Mouse (Mus musculus) brain, embryonic 14.5 days (tissue): ENCODE results near the gene Cysrt1.

ENCODE experiments used
- CTCF ChIP-seq: fragments of 200-500 bp; IDR thresholded peaks from 2 replicates; pipeline ENCODE4 v1.5.1; 2012; ENCODE audit warnings: inconsistent platforms, mild to moderate bottlenecking, moderate library complexity, borderline replicate concordance; ENCODE audit not compliant: insufficient read depth, insufficient read length; ENCODE audit errors: extremely low read depth
- POLR2A ChIP-seq: fragments of 200-500 bp; IDR thresholded peaks from 2 replicates; pipeline ENCODE4 v1.6.1; 2012; ENCODE audit warnings: mild to moderate bottlenecking, inconsistent platforms, borderline replicate concordance; ENCODE audit not compliant: poor library complexity, insufficient read depth, insufficient read length, severe bottlenecking; ENCODE audit errors: extremely low read depth

DNA sequence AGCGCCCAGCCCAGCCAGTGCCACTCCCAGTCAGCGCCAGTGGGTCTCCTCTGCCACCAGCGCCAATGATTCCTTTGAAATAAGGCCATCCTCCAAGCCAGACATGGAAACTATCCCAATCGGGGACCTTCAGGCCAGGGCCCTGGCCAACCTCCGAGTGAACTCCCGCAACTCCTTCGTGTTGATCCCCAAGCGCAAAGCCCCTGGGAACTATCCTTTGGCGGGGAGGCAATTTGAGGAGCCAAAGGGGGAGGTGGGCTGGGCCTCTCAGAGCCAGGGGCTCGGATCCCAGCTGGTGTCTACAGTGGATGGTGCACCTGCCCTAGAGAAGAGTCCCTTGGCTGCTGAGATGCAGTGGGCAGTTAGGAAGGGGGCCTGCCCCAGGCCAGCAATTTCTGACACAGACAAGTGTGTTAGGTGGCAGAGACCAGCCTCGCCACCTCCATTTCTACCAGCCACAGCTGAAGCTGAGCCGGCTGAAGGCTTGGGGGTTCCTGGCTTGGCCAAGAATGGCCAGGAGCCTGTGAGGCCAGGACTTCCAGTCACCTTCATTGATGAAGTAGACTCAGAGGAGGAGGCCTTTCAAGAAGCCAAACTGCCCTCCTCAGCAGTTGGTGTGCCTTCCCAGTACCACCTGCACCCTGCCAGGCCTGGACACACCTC is 21.5 kb upstream of the Cysrt1 start:
- TF ChIP-seq CTCF (no peak), POLR2A (no peak)
